Mouse (Mus musculus) cerebellum, adult 9-10 months (tissue): Measurements from ENCODE around the gene Lrrtm4.

Source experiments
- DNase-seq: peaks from one replicate; pipeline ENCODE4 v3.0.0; 2022

Gene Lrrtm4

GRCm38 (mm10) chr6:80331751-80332150 lies 313.1 kb downstream of the Lrrtm4 start:
- no peak for DNase-seq

GRCm38 (mm10) chr6:80352307-80352706 lies 333.6 kb downstream of the Lrrtm4 start:
- DNase-seq, result no peak

- no peak for DNase-seq
Measured at GRCm38 (mm10) chr6:80357092-80357491, 338.4 kb downstream of the Lrrtm4 start.

GRCm38 (mm10) chr6:80363593-80363992 lies 344.9 kb downstream of the Lrrtm4 start:
- no peak for DNase-seq

- DNase-seq, result no peak
Measured at GRCm38 (mm10) chr6:80366532-80366931, 347.9 kb downstream of the Lrrtm4 start.

- DNase-seq, result no peak
Measured at GRCm38 (mm10) chr6:80389571-80389970, 370.9 kb downstream of the Lrrtm4 start.

GRCm38 (mm10) chr6:80406757-80407156 lies 388.1 kb downstream of the Lrrtm4 start:
- DNase-seq, result no peak

- no peak for DNase-seq
Measured at GRCm38 (mm10) chr6:80440135-80440534, 421.5 kb downstream of the Lrrtm4 start.

GRCm38 (mm10) chr6:80470546-80470945 lies 451.9 kb downstream of the Lrrtm4 start:
- DNase-seq, result no peak

- no peak for DNase-seq
Measured at GRCm38 (mm10) chr6:80476153-80476552, 457.5 kb downstream of the Lrrtm4 start.

- no peak for DNase-seq
Measured at GRCm38 (mm10) chr6:80545017-80545416, 526.3 kb downstream of the Lrrtm4 start.

- DNase-seq, result no peak
Measured at GRCm38 (mm10) chr6:80549907-80550306, 531.2 kb downstream of the Lrrtm4 start.

GRCm38 (mm10) chr6:80553398-80553797 lies 534.7 kb downstream of the Lrrtm4 start:
- no peak for DNase-seq

- DNase-seq, result no peak
Measured at GRCm38 (mm10) chr6:80554991-80555390, 536.3 kb downstream of the Lrrtm4 start.

GRCm38 (mm10) chr6:80577227-80577626 lies 558.5 kb downstream of the Lrrtm4 start:
- DNase-seq, result no peak

GRCm38 (mm10) chr6:80582225-80582624 lies 563.5 kb downstream of the Lrrtm4 start:
- no peak for DNase-seq

GRCm38 (mm10) chr6:80589776-80590175 lies 571.1 kb downstream of the Lrrtm4 start:
- DNase-seq, result no peak

GRCm38 (mm10) chr6:80619508-80619907 lies 600.8 kb downstream of the Lrrtm4 start:
- no peak for DNase-seq

- peak; percentile 1 for DNase-seq
Measured at GRCm38 (mm10) chr6:80622676-80623334, 604.1 kb downstream of the Lrrtm4 start.

- DNase-seq, result no peak
Measured at GRCm38 (mm10) chr6:80625509-80625908, 606.8 kb downstream of the Lrrtm4 start.

GRCm38 (mm10) chr6:80662729-80663128 lies 644.1 kb downstream of the Lrrtm4 start:
- no peak for DNase-seq

- peak; percentile 1 for DNase-seq
Measured at GRCm38 (mm10) chr6:80664039-80664438, 645.4 kb downstream of the Lrrtm4 start.

GRCm38 (mm10) chr6:80704183-80704582 lies 685.5 kb downstream of the Lrrtm4 start:
- no peak for DNase-seq

GRCm38 (mm10) chr6:80720468-80720867 lies 701.8 kb downstream of the Lrrtm4 start:
- no peak for DNase-seq

GRCm38 (mm10) chr6:80733416-80733815 lies 714.7 kb downstream of the Lrrtm4 start:
- DNase-seq, result no peak
